Mouse (Mus musculus) layer of hippocampus, postnatal 14 days (tissue): ENCODE results near the gene Serpinb6b. TPM values are rescaled to one million over a fixed set of nuclear protein-coding genes. Genes with fewer than 3 reads are reported as not detected.

Experiments used
- DNase-seq, 2 experiments: peaks; one replicate each; pipeline ENCODE4 v3.0.0; 2021 to 2022; ENCODE audit warnings: low spot score in 2 of 2, mixed read lengths in 1 of 2
- total RNA-seq, 2 experiments: library from RNA; stranded (reverse); gene quantifications; 2 replicates each; pipeline ENCODE4 v1.2.3; 2021

Gene Serpinb6b
- total RNA-seq, 2 experiments from 2014 or later = 2.0 to 3.6 TPM

DNA sequence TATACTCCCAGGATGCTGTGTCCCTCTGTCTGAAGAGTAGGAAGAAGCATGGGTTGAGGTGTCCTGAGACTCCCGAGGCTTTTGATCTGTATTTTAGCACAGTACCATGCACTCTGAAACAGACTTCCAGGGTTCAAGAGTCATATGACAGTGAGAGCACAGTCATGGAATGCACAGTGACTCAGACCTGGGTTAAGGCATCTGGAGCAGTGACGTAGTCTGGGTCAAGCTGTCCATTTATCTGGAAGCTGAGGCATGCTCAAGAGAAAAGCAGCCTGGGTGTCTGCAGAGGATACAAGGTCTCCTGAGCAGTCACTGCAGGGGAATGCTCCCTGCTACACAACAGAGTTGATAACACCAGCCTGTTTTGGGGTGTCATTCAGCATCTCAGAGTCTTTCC, 63.5 kb downstream of the Serpinb6b start:
- no peak for DNase-seq

Other genes starting within 250 kb of the Serpinb6b start
- gene Mylk4, start 181.3 kb upstream of the Serpinb6b start, total RNA-seq = under 1 TPM; 0.62 to 0.64 TPM
- 10 to 100 TPM; 53.5 to 54.8 TPM for gene Wrnip1, start 163.2 kb upstream of the Serpinb6b start, total RNA-seq
- 1 to 10 TPM; 1.2 to 2.4 TPM for gene D930007J09Rik, start 162.4 kb upstream of the Serpinb6b start, total RNA-seq
- 1 to 10 TPM in 1 of 2 experiments, under 1 TPM in 1; 0.55 to 1.5 TPM for gene Serpinb1a, start 114.0 kb upstream of the Serpinb6b start, total RNA-seq
- under 1 TPM in 1 of 2 experiments, not detected in 1; 0.35 TPM for gene Serpinb1c, start 67.0 kb upstream of the Serpinb6b start, total RNA-seq
- gene Serpinb9, start 38.0 kb downstream of the Serpinb6b start, total RNA-seq = 1 to 10 TPM; 5.4 to 6.5 TPM
- gene Serpinb9b, start 62.2 kb downstream of the Serpinb6b start, total RNA-seq = not detected
- 1 to 10 TPM; 1.5 to 2.5 TPM for gene Serpinb1b, start 113.4 kb downstream of the Serpinb6b start, total RNA-seq
- gene Serpinb9c, start 194.5 kb downstream of the Serpinb6b start, total RNA-seq = not detected
- not detected for gene Serpinb9d, start 227.8 kb downstream of the Serpinb6b start, total RNA-seq